Mouse (Mus musculus) kidney, adult 2 months (tissue): ENCODE data around the gene Ppfibp1. TPM values are rescaled to one million over a fixed set of nuclear protein-coding genes. Genes with fewer than 3 reads are reported as not detected.

ENCODE experiments used
- DNase-seq: peaks from one replicate; pipeline ENCODE4 v3.0.0; 2021
- H3K27ac ChIP-seq: fragments of 200-500 bp; 2 replicates; pipeline ENCODE4 v1.5.1; 2012; ENCODE audit warnings: low read depth, low read length, control low read depth, inconsistent platforms; ENCODE audit not compliant: insufficient read depth
- H3K27me3 ChIP-seq: fragments of 200-500 bp; replicated peaks from 2 replicates; pipeline ENCODE4 v1.6.1; 2012; ENCODE audit warnings: mild to moderate bottlenecking, moderate library complexity, low read length, inconsistent platforms; ENCODE audit not compliant: control insufficient read depth, insufficient read depth
- H3K36me3 ChIP-seq: fragments of 200-500 bp; 2 replicates; pipeline ENCODE4 v1.6.1; 2012; ENCODE audit warnings: mild to moderate bottlenecking, moderate library complexity, low read length, inconsistent platforms; ENCODE audit not compliant: control insufficient read depth, insufficient read depth
- H3K4me1 ChIP-seq: fragments of 200-500 bp; 2 replicates; pipeline ENCODE4 v1.6.1; 2011; ENCODE audit warnings: low read length; ENCODE audit not compliant: control insufficient read depth, insufficient read depth
- H3K4me3 ChIP-seq: fragments of 200-500 bp; 2 replicates; pipeline ENCODE4 v1.5.1; 2011; ENCODE audit warnings: mild to moderate bottlenecking, low read depth, low read length, control low read depth; ENCODE audit not compliant: insufficient read depth
- CTCF ChIP-seq: fragments of 200-500 bp; conservative IDR thresholded peaks from 2 replicates; pipeline ENCODE4 v1.5.1; 2011; ENCODE audit warnings: low read depth, mild to moderate bottlenecking, control low read depth, low read length, moderate library complexity, mixed read lengths; ENCODE audit not compliant: insufficient read depth, insufficient read length
- POLR2A ChIP-seq: fragments of 200-500 bp; IDR thresholded peaks from one replicate; pipeline ENCODE4 v1.6.1; 2011; ENCODE audit warnings: low read depth, low read length, control low read depth
- WGBS: fragments of 180-500 bp; shearing (Covaris S2); methylation state at CpG from one replicate; pipeline ENCODE4 v1.1.7; 2018; 5-methylcytosine and 5-hydroxymethylcytosine counted together
- polyA plus RNA-seq: library from polyadenylated mRNA; depleted of rRNA; stranded (reverse); fragments of >200 nt; gene quantifications from 2 replicates; pipeline ENCODE4 v1.2.3, GENCODE M21; 2012

Ppfibp1 gene
- polyA plus RNA-seq, 1 experiment: 23.4 TPM

- Histone ChIP-seq H3K27me3 (no peaks in the 10 kb centered on the region), H3K36me3 (no peaks in the 10 kb centered on the region), H3K27ac (peak overlapping the region; percentile 47), H3K4me3 (no peak overlapping the region), H3K4me1 (peaks cover 7% of the 10 kb centered on the region)
- DNase-seq: peak; percentile 66
- WGBS: 41% methylated on average over 13 of the region's 13 CpGs
- no peak for TF ChIP-seq CTCF
- TF ChIP-seq POLR2A: no peak
Measured at GRCm38 (mm10) chr6:146881896-146882770, 6.2 kb upstream of the Ppfibp1 start.

- Histone ChIP-seq H3K27me3 (no peaks in the 10 kb centered on the region), H3K4me1 (peaks cover 7% of the 10 kb centered on the region), H3K27ac (no peak overlapping the region), H3K36me3 (no peaks in the 10 kb centered on the region), H3K4me3 (no peak overlapping the region)
- TF ChIP-seq POLR2A: no peak
- no peak for TF ChIP-seq CTCF
- DNase-seq: no peak
- WGBS: 77% methylated on average over 2 of the region's 2 CpGs
Measured at GRCm38 (mm10) chr6:146883426-146883825, 4.9 kb upstream of the Ppfibp1 start.

GRCm38 (mm10) chr6:146884171-146884570 lies 4.1 kb upstream of the Ppfibp1 start:
- no peak for TF ChIP-seq CTCF
- no peak for TF ChIP-seq POLR2A
- 74% methylated on average over 3 of the region's 3 CpGs for WGBS
- DNase-seq: no peak

GRCm38 (mm10) chr6:146884851-146885250 lies 3.4 kb upstream of the Ppfibp1 start:
- Histone ChIP-seq H3K36me3 (no peaks in the 10 kb centered on the region), H3K27me3 (no peaks in the 10 kb centered on the region), H3K4me3 (no peak overlapping the region), H3K4me1 (peaks cover 13% of the 10 kb centered on the region), H3K27ac (no peak overlapping the region)
- TF ChIP-seq POLR2A (no peak), CTCF (no peak)
- peak; percentile 55 for DNase-seq
- 44% methylated on average over 4 of the region's 4 CpGs for WGBS

More at GRCm38 (mm10) chr6:146884171-146884570, 4.1 kb upstream of the Ppfibp1 start:
- Histone ChIP-seq H3K27ac (no peak overlapping the region), H3K4me1 (peaks cover 9% of the 10 kb centered on the region), H3K36me3 (no peaks in the 10 kb centered on the region), H3K4me3 (no peak overlapping the region), H3K27me3 (no peaks in the 10 kb centered on the region)

- Histone ChIP-seq H3K36me3 (no peaks in the 10 kb centered on the region), H3K27ac (peak overlapping the region; percentile 91), H3K27me3 (no peaks in the 10 kb centered on the region), H3K4me1 (peaks cover 17% of the 10 kb centered on the region), H3K4me3 (peak overlapping the region; percentile 76)
- 7% methylated on average over 26 of the region's 26 CpGs for WGBS
- no peak for TF ChIP-seq CTCF
- DNase-seq: no peak
Measured at GRCm38 (mm10) chr6:146888660-146889490, 588 bp downstream of the Ppfibp1 start.

- DNase-seq: no peak
- peaks cover 19% of the 10 kb centered on the region for H3K4me1 ChIP-seq
- no peaks in the 10 kb centered on the region for H3K27me3 ChIP-seq
- TF ChIP-seq POLR2A: no peak
- no peak for TF ChIP-seq CTCF
- H3K4me3 ChIP-seq: no peak overlapping the region
- WGBS: 35% methylated on average over 2 of the region's 2 CpGs
- H3K27ac ChIP-seq: peak overlapping the region; percentile 70
- H3K36me3 ChIP-seq: no peaks in the 10 kb centered on the region
Measured at GRCm38 (mm10) chr6:146890215-146890614, 1.9 kb downstream of the Ppfibp1 start.

GRCm38 (mm10) chr6:146890633-146891032 lies 2.3 kb downstream of the Ppfibp1 start:
- peaks cover 19% of the 10 kb centered on the region for H3K4me1 ChIP-seq
- H3K4me3 ChIP-seq: no peak overlapping the region
- peak; percentile 68 for DNase-seq
- no peak for TF ChIP-seq POLR2A
- TF ChIP-seq CTCF: no peak
- H3K27me3 ChIP-seq: no peaks in the 10 kb centered on the region
- no peaks in the 10 kb centered on the region for H3K36me3 ChIP-seq
- peak overlapping the region; percentile 70 for H3K27ac ChIP-seq
